Mouse (Mus musculus) midbrain, embryonic 13.5 days (tissue): ENCODE measurements around the gene Prdx4. TPM values are rescaled to one million over a fixed set of nuclear protein-coding genes. Genes with fewer than 3 reads are reported as not detected.
"Not testable (repeated sequence)": the region's sequence is repeated elsewhere in the genome, so short reads cannot be mapped to it uniquely, and the experiment has no call there.

Experiments used
- ATAC-seq: fragments of 200-750 bp; cut with Nextera tagmentation; 2 replicates; pipeline ENCODE4 v1.8.0; 2017; ENCODE audit warnings: mild to moderate bottlenecking, moderate TSS enrichment, moderate library complexity
- H3K27ac ChIP-seq: fragments of 300-500 bp; sonication (generic); 2 replicates; pipeline ENCODE4 v1.5.1; 2015; ENCODE audit warnings: inconsistent platforms, mild to moderate bottlenecking, moderate library complexity
- H3K27me3 ChIP-seq: fragments of 300-500 bp; sonication (generic); 2 replicates; pipeline ENCODE4 v1.6.1; 2015; ENCODE audit warnings: mild to moderate bottlenecking, inconsistent platforms
- H3K36me3 ChIP-seq: fragments of 300-500 bp; sonication (generic); 2 replicates; pipeline ENCODE4 v1.6.1; 2015; ENCODE audit warnings: mild to moderate bottlenecking, inconsistent platforms
- H3K4me1 ChIP-seq: fragments of 300-500 bp; sonication (generic); replicated peaks from 2 replicates; pipeline ENCODE4 v1.6.1; 2015; ENCODE audit warnings: inconsistent platforms
- H3K4me2 ChIP-seq: fragments of 300-500 bp; sonication (generic); replicated peaks from 2 replicates; pipeline ENCODE4 v1.6.1; 2015; ENCODE audit warnings: moderate library complexity, mild to moderate bottlenecking, inconsistent platforms
- H3K4me3 ChIP-seq: fragments of 300-500 bp; sonication (generic); replicated peaks from 2 replicates; pipeline ENCODE4 v1.5.1; 2015; ENCODE audit warnings: mild to moderate bottlenecking, inconsistent platforms
- H3K9ac ChIP-seq: fragments of 300-500 bp; sonication (generic); replicated peaks from 2 replicates; pipeline ENCODE4 v1.6.1; 2015; ENCODE audit warnings: mild to moderate bottlenecking, inconsistent platforms
- H3K9me3 ChIP-seq: fragments of 300-500 bp; sonication (generic); 2 replicates; pipeline ENCODE4 v1.6.1; 2016; ENCODE audit warnings: mild to moderate bottlenecking, inconsistent platforms
- WGBS: fragments of 180-500 bp; shearing (Covaris S2); methylation state at CpG from one replicate; pipeline ENCODE4 v1.1.7; 2015; 5-methylcytosine and 5-hydroxymethylcytosine counted together
- polyA plus RNA-seq: library from polyadenylated mRNA; unstranded; fragments of >200 nt; fragmentation: Nextera tagmentation; extraction: Ambion mirVana; gene quantifications from 2 replicates; pipeline ENCODE4 v1.2.1, GENCODE M21; 2015

Gene Prdx4
- polyA plus RNA-seq, result 126 and 128 TPM in 2 replicates

DNA sequence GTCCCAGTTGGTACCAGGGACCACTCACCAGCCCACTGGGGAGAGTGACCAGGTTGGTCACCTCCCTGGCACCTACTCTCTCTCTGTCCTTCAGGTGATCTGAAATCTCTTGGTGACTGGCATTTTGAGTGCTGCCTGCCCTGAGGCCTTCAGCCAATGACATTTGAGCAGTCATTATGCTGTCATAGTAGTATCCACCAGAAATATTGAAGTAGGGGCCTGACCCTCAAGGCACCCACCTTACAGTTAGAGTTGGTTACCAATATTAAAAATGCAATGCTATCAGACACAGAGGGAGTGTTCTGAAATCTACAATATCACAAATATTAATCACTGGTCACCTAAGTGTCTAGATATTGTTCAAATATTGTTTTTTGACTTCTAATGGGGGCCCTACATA lies at the start of gene Prdx4:
Gene Prdx4 (minus strand): TSS at position 101 of the 400 bp plus-strand sequence.
- H3K4me3 ChIP-seq, result no peak within 1 kb of the TSS
- no peak within 1 kb of the TSS for H3K4me2 ChIP-seq
- H3K36me3 ChIP-seq, result no peaks in the 10 kb centered on the region
- no peak within 1 kb of the TSS for H3K27ac ChIP-seq
- 0 out of 2 replicates have a peak, but pooled peaks cover 4% of the 10 kb centered on the region for H3K4me1 ChIP-seq
- H3K9me3 ChIP-seq, result no peaks in the 10 kb centered on the region
- no peak within 1 kb of the TSS for H3K9ac ChIP-seq
- H3K27me3 ChIP-seq, result no peaks in the 10 kb centered on the region
- ATAC-seq, result no peak

DNA sequence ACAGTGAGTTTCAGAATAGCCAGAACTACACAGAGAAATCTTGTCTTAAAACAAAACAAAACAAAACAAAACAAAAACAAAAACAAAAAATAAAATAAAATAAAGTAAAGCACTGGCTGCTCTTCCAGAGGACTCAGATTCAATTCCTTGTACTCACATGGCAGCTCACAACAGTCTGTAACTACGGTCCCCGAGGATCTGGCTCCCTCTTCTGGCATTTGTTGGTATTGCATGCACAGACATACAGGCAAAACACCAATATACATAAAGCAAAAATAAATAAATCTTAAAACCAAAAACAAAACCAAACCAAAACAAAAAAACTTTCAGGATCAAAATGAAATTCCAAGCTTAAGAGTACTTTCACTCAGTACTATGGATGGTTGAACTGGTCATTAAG lies 36.0 kb upstream of the Prdx4 start:
- 32% methylated on average over 2 of the region's 2 CpGs for WGBS
- no peak overlapping the region for H3K9ac ChIP-seq
- H3K4me1 ChIP-seq, result no peaks in the 10 kb centered on the region
- no peak overlapping the region for H3K27ac ChIP-seq
- H3K36me3 ChIP-seq, result no peaks in the 10 kb centered on the region
- H3K4me3 ChIP-seq, result no peak overlapping the region
- H3K27me3 ChIP-seq, result no peaks in the 10 kb centered on the region
- H3K9me3 ChIP-seq, result no peaks in the 10 kb centered on the region
- no peak for ATAC-seq
- no peak overlapping the region for H3K4me2 ChIP-seq

DNA sequence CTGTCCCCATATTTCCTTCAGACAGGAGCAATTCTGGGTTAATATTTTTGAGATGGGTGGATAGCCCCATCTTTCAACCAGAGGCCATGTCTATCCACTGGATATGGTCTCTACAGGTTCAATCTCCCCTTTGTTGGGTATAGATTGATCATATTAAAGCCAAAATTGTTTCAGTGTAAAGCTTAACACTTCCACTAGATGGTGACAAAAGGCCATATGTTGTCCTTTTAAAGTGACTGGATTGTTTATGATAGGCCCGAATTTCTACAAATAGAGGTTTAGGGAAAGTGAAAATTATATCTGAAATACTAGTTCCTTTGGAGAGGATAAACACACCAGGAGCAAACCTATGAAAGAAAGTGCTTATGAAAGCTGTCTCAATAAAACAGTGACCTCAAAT lies 34.9 kb upstream of the Prdx4 start:
- H3K27ac ChIP-seq, result no peak overlapping the region
- no peak overlapping the region for H3K9ac ChIP-seq
- no peaks in the 10 kb centered on the region for H3K27me3 ChIP-seq
- no peak overlapping the region for H3K4me3 ChIP-seq
- no peaks in the 10 kb centered on the region for H3K9me3 ChIP-seq
- no peaks in the 10 kb centered on the region for H3K4me1 ChIP-seq
- ATAC-seq, result 0 out of 2 replicates have a peak, but pooled peaks have one; percentile 24
- H3K36me3 ChIP-seq, result no peaks in the 10 kb centered on the region
- 45% methylated on average over 1 of the region's 1 CpGs for WGBS
- H3K4me2 ChIP-seq, result no peak overlapping the region

DNA sequence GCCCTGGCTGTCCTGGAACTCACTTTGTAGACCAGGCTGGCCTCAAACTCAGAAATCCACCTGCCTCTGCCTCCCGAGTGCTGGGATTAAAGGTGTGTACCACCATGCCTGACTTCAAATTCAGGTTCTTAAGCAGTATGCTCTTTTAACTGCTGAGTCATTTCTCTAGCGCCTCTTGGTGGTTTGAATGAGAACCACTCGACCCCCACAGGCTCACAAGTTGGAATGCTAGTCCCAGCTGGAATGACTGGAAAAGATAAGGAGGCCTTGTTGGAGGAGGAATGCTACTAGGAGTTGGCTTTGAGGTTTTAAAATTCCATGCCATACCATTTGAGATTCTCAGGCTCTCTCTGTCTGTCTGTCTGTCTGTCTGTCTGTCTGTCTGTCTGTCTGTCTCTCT lies 29.6 kb upstream of the Prdx4 start:
- not testable (repeated sequence) for H3K4me1 ChIP-seq, H3K9ac ChIP-seq, H3K27me3 ChIP-seq, H3K36me3 ChIP-seq, H3K27ac ChIP-seq, H3K4me2 ChIP-seq, H3K9me3 ChIP-seq, ATAC-seq, H3K4me3 ChIP-seq
- WGBS, result 63% methylated on average over 3 of the region's 3 CpGs

DNA sequence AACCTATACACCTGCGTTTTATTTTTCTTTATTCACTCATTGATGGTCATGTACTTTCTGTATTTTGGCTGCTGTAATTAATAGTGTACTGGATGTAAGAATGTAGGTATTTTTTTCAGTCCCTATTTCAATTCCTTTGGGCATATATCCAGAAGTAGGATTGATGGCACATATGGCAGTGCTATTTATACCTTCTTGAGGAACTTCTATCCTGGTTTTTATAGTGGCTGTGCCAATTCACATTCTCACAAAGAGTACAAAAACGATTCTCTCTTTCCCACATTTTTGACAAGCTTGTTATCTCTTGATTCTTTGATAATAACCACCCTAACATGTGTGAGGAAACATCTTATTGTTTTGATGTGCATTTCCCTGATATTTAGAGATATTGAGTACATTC lies 24.5 kb upstream of the Prdx4 start:
- Histone ChIP-seq H3K27me3 (no peaks in the 10 kb centered on the region), H3K4me1 (no peaks in the 10 kb centered on the region), H3K4me3 (no peak overlapping the region), H3K4me2 (no peak overlapping the region), H3K36me3 (no peaks in the 10 kb centered on the region), H3K9me3 (no peaks in the 10 kb centered on the region), H3K27ac (no peak overlapping the region), H3K9ac (no peak overlapping the region)
- 56% methylated on average over 2 of the region's 2 CpGs for WGBS
- ATAC-seq, result no peak

DNA sequence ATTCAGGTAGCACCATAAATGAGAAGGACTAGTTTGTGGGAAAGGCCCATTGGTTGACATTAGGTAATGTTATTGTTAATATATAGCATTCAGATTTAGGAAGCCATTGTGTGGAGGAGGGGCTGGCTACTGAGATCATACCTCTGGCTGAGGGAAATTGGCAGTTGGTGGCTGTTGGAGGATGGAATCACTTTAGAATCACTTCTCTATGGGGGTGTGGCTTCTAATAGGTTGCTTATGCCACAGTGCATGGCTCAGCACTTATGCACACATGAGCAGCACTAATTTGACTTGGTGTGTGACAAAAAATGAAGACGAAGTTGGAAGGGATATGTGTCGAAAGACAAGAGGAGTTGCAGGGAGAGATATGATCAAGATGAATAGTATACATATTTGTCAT lies 5.7 kb upstream of the Prdx4 start:
- Histone ChIP-seq H3K27me3 (no peaks in the 10 kb centered on the region), H3K9ac (no peak overlapping the region), H3K9me3 (no peaks in the 10 kb centered on the region), H3K4me3 (no peak overlapping the region), H3K27ac (no peak overlapping the region), H3K4me2 (no peak overlapping the region), H3K4me1 (no peaks in the 10 kb centered on the region), H3K36me3 (no peaks in the 10 kb centered on the region)
- no peak for ATAC-seq
- 89% methylated on average over 2 of the region's 2 CpGs for WGBS

DNA sequence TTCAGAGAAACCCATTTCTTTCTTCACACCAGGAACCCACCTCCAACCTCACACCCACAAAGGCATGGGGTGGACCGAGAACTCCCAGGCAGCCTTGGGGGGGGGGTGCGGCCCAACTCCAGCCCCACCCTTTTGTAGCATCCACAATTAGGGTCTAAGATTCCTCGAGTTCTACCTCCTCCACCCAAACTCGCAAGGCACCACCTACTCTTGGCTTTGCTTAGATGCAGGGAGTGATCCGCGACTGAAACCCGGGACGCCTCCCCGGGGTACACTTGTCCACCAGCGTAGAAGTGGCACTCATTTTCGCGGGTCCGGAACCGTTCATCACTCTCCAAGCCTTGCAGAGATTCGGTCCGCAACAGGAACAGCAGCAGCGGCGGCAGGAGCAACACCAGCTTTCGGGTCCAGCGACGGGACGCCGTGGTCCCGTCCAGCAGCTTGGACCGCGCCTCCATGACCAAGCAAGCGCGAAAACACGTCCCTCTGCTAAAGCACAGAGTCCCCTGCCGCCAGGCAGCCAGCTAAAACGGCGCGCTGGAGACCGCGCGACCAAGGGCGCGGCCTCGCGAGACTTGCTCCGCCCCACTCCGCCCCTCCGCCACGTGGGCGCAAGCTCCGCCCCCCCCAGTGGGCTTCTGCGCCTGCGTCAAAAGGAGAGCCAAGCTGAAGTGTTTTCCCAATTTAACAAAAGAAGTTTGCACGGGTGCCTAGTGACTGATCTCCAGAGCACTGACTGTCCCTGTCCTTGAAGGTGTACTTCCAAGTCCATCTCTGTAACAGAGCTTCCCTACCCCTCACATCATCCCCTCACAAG lies 2.4 kb downstream of the Prdx4 start:
- H3K36me3 ChIP-seq, result no peaks in the 10 kb centered on the region
- H3K4me2 ChIP-seq, result peak overlapping the region; percentile 59
- peak overlapping the region; percentile 73 for H3K9ac ChIP-seq
- ATAC-seq, result peak; percentile 99
- 0 out of 2 replicates have a peak, but pooled peaks cover 4% of the 10 kb centered on the region for H3K4me1 ChIP-seq
- WGBS, result 19% methylated on average over 49 of the region's 49 CpGs
- peak overlapping the region; percentile 57 for H3K4me3 ChIP-seq
- no peaks in the 10 kb centered on the region for H3K9me3 ChIP-seq
- peak overlapping the region; percentile 71 for H3K27ac ChIP-seq
- no peaks in the 10 kb centered on the region for H3K27me3 ChIP-seq

DNA sequence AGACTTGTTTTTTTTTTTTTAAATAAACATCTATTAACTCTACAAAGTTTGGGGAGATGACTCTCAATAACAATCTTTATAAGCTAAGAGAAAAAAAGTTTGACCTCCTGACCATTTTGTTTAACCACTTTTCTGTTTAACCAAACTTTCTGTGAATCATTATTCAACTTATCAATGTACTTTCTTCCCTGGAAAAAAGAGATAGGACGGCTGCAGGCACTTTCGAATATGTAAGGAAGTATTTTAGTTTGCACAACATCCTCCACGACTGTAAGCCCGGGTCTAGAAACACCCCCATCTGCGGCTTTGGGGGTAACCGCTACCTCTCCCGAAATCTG lies 3.0 kb downstream of the Prdx4 start:
- Histone ChIP-seq H3K4me3 (peak overlapping the region; percentile 57), H3K27me3 (no peaks in the 10 kb centered on the region), H3K36me3 (no peaks in the 10 kb centered on the region), H3K9me3 (no peaks in the 10 kb centered on the region), H3K4me1 (0 out of 2 replicates have a peak, but pooled peaks cover 4% of the 10 kb centered on the region), H3K27ac (no peak overlapping the region), H3K4me2 (peak overlapping the region; percentile 59), H3K9ac (peak overlapping the region; percentile 73)
- ATAC-seq, result no peak
- WGBS, result 29% methylated on average over 7 of the region's 7 CpGs

DNA sequence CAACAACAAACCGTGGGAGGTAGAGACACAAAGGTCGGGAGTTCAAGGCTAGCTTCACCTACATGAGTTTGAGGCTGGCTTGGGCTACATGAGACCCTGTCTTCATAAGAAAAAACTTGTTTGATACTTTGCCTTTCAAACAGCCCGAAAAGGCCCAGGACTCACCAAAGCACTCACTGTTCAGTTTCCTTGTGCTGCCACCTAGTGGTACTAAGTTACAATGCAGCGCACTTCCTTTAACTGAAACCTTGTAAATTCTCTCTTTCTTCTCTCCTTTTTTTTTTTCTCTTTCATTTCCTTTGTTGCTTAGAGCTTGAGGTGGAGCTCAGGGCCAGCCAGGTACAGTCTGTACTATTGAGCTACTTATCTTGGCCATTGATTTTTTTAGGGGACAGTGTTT lies 22.5 kb downstream of the Prdx4 start:
- H3K9ac ChIP-seq, result no peak overlapping the region
- ATAC-seq, result no peak
- H3K36me3 ChIP-seq, result no peaks in the 10 kb centered on the region
- no peaks in the 10 kb centered on the region for H3K4me1 ChIP-seq
- no peak overlapping the region for H3K27ac ChIP-seq
- H3K4me3 ChIP-seq, result no peak overlapping the region
- H3K9me3 ChIP-seq, result no peaks in the 10 kb centered on the region
- 47% methylated on average over 4 of the region's 4 CpGs for WGBS
- no peaks in the 10 kb centered on the region for H3K27me3 ChIP-seq
- no peak overlapping the region for H3K4me2 ChIP-seq

DNA sequence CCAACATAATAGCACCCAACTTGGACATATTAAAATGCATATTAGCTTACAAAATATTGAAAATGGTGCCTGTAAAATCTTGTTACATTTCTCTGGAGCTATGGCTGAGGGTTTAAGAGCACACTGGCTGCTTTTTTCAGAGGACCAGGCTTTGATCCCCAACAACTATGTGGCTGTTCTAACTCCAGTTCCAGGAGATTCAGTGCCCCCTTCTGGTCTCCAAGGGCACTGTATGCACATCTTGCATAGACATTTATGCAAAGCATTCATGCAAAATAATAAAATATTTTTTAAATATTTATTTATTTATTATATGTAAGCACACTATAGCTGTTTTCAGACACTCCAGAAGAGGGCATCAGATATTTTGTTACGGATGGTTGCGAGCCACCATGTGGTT lies 34.2 kb downstream of the Prdx4 start:
- Histone ChIP-seq H3K9me3 (no peaks in the 10 kb centered on the region), H3K27me3 (no peaks in the 10 kb centered on the region), H3K9ac (no peak overlapping the region), H3K4me3 (no peak overlapping the region), H3K4me1 (no peaks in the 10 kb centered on the region), H3K4me2 (no peak overlapping the region), H3K36me3 (no peaks in the 10 kb centered on the region), H3K27ac (no peak overlapping the region)
- 93% methylated on average over 2 of the region's 2 CpGs for WGBS
- no peak for ATAC-seq

DNA sequence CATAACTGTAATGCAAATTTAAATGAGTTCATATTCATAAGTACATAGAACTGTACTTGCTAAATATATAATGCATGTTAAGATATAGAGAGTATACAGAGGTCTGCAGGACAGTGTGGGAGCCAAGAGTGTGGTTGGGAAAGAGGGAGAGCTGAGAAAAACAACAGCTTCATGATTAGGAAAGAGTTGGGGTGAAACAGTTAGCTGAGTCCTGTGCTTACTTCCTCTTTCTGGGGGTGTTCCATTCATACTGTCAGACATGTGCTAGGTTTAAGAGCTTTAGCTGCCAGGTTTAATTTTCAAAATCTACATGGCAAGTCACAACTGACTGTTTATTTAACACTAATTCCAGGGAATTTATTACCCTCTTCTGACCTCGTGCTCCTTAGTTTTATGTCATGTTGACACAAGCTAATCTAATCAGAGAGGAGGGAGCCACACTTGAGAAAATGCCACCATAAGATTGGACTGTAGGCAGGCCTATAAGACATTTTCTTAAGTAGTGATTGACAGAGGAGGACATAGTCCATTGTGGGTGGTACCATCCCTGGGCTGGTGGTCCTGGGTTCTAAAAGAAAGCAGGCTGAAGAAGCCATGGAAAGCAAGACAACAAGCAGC lies 60.0 kb downstream of the Prdx4 start:
- 0 out of 2 replicates have a peak, but pooled peaks cover 3% of the 10 kb centered on the region for H3K36me3 ChIP-seq
- H3K4me2 ChIP-seq, result no peak overlapping the region
- no peaks in the 10 kb centered on the region for H3K4me1 ChIP-seq
- no peaks in the 10 kb centered on the region for H3K27me3 ChIP-seq
- H3K9me3 ChIP-seq, result no peaks in the 10 kb centered on the region
- WGBS, result 81% methylated on average over 1 of the region's 1 CpGs
- no peak overlapping the region for H3K27ac ChIP-seq
- H3K4me3 ChIP-seq, result no peak overlapping the region
- no peak for ATAC-seq
- H3K9ac ChIP-seq, result no peak overlapping the region

DNA sequence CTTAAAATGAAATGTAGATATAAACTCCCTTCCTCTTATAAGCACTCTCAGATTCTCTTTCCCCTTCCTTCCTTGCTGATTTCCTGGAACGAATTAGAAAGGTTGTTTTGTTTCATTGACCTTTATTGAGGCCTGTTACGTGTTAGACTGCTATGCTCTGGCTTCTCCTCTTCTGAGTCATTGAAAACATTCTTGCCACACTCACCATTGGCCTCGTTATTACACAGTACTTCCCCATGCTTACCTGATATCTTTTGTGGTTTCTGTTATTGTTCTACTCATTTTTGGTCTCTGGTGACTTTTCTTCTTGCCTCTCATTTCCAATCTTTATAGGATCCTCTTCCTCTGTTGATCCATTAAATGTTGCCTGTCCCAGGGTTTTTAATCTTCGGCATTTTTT lies 62.1 kb downstream of the Prdx4 start:
- Histone ChIP-seq H3K9ac (no peak overlapping the region), H3K27me3 (no peaks in the 10 kb centered on the region), H3K4me3 (no peak overlapping the region), H3K36me3 (peaks cover 12% of the 10 kb centered on the region; the same call in 1 of the 2 replicates), H3K27ac (no peak overlapping the region), H3K4me2 (no peak overlapping the region), H3K4me1 (no peaks in the 10 kb centered on the region), H3K9me3 (no peaks in the 10 kb centered on the region)
- no peak for ATAC-seq
- WGBS, result 86% methylated on average over 4 of the region's 4 CpGs
